Mouse (Mus musculus): ENCODE data around the gene Hmcn1. TPM values are rescaled to one million over a fixed set of nuclear protein-coding genes. Genes with fewer than 3 reads are reported as not detected.
A peak's percentile ranks its signal among the peaks of the same experiment; 100 is the strongest.

Gene Hmcn1
- total RNA-seq (2022): 1 to 10 TPM; 6.5 to 8.5 (median 6.9) TPM

DNA sequence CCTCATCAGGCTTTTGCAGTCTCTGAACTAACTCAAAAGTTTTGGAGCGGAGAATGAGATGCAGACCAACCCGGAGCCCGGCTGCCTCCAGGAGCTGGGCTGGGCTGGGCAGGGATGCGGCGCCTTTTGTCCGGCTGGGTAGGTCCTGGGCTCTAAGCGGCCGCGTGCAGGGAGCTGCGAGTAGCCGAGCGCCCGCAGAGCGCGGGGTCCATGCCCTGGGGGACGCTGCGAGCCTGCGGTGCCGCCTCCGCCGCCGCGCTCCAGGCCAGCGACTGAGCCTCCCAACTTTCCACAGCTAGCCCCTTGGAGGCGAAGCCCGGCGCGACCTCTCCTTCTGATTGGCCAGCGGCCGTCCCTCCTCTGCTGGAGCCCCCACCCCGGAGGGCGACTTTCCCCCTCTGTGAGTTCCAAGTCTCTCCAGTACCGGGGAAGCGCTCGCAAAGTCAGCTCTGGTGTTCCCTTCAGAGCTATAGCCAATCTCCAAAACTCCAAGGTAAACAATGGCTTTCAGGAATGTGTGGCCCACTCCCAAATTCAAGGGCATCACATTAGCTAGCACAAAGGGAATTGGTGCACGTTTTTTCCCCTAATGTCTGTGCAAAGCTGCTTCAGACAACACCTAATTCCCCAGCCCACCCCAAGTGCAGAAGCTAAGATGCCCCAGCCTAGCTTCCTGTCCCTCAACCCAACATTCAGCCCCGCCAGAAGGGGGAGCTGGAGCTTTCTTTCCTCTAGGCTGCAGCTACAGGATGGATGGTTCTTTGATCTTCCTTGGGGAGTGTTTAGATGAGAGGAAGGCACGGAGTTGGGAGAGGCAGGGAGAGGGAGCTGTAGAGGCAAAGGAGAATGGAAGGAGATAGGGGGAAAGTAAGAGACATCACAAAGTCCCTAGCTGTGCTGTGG lies at the start of gene Hmcn1:
Hmcn1 (minus strand) TSS at position 274 of the 903 bp plus-strand sequence.
- peak in 1 of 2 experiments; percentile 14 for DNase-seq (ENCODE audit: low spot score in 2 of 2)

DNA sequence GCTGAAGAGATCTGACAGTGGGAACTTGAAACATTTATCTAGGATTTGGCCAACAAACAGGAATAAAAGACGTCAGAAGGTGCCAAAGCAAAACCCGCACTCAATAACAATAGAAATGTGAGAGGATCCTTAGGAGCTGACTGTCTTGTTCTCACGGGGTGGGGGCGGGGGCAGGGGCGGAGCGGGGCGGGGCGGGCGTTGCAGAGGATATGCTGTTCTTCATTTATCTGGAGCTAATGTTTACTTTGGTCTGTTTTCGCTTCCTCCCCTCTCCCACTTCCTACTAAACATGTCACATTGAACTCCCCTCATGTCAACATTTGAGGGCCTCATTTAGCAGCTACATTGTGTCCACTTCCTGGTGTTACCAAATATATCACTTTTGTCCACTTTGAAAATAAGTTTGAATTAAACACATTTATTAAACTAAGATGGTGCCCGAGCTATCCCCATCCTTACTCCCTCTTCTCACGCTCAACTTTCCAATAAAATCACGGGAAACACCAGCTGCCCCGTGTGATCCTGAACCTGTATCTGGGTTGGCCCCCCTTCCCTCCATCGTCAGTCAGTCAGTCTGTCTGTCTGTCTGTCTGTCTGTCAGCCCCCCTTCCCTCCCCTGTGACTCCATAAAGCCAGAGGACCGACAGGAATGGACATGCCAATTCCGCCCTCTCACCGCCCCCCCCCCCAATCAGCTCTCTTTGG lies 47.9 kb upstream of the Hmcn1 start:
- DNase-seq (ENCODE audit: low spot score in 2 of 2): no peak

DNA sequence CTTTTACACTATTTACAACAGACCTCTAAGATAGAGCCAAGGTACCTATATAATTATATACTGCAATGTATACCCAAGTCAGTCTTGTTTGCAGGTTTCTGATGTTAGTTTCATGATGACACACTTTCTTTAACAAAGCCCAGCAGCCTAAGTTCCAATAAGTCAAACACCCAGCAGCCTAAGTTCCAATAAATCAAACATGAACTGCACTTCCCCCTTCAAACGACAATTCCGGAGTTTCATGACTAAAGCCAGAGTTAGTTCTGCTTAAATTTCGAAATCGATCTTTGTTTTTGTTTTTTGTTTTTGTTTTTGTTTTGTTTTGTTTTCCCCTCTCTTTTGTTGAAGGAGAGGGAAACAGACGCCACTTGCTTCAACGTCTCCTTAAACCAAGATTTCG lies 47.1 kb upstream of the Hmcn1 start:
- no peak for DNase-seq (ENCODE audit: low spot score in 2 of 2)

DNA sequence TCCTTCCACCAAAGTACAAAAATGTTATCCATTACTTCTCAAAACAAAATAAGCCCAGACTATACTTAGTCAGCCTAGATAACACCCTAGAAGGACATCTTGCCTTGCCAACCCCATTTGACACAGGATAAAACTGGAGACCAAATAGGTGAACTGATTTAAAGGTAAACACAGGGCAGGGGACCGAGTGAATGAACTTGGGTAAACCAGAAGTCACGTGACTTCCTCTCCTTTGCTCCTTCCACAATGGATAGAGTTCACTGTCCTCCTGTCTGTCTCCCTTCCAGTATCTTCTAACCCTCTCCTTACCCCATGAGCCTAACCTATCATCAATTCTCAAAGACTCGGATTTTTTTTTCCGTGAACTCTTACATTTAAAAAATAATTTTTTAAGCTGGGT lies 46.0 kb upstream of the Hmcn1 start:
- DNase-seq (ENCODE audit: low spot score in 2 of 2): no peak

DNA sequence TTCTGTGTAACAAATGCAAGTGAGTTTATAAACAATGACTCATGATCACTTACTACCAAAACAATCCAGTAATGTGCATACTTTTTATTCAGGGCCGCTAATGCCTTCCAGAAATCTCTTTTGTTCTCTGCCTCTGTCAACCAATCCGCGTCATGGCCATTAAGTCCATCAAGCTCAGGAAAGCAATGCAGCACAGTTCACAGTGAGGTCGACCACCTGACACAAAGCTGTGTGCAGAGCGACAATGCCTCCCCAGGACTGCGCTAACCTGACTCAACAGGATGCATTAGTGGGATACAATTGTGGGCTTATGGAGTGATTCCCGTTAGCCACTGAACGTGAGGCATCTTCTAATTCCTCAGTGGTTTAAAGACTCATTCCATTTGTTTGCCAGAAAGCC lies 45.3 kb upstream of the Hmcn1 start:
- DNase-seq (ENCODE audit: low spot score in 2 of 2): no peak

DNA sequence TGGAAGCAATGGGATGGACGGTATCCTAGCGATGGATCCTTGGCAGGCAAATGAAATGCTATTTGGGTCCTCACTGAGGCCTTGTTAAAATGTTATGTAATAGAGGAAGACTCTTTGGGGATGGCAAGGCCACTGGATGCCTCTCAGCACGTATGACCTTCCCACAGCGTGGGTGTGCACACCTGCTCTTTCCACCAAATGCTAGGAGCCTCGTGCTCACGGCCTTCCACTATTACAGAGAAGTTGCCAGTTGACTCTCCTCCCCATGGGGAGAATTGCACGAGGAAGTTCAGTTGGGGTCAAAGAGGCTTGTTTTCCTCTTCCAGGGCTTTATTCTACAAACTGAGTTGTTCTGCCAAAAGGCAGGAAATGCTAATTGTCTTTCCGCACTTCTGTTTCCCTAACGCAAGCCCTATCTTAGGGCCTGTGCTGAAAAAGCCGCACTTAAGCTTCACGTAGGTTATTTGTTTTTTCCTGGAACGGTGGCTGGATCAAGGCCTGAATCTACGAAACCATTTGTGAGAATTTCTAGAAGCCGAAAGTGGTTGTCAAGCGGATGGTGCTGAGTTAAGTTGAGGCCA lies 43.3 kb upstream of the Hmcn1 start:
- DNase-seq (ENCODE audit: low spot score in 2 of 2): no peak

DNA sequence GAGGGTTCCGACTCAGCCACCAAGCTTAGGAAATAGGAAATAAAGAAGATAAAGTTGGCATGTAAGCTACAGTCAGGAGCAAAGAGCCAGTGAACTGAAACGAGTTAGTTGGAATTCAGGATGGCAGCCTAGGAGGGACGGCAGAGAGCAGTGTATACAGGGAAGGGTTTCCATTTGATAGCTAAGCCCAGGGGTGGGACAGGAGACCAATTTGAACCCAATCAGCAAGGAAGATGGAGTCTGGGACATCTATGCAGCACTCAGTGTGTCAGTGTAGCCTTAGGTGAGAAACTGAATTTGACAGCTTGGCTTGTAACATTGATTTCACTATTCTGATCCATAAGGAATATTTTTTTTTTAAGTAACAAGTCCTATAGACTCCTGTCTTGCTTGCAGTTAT lies 42.5 kb upstream of the Hmcn1 start:
- no peak for DNase-seq (ENCODE audit: low spot score in 2 of 2)

DNA sequence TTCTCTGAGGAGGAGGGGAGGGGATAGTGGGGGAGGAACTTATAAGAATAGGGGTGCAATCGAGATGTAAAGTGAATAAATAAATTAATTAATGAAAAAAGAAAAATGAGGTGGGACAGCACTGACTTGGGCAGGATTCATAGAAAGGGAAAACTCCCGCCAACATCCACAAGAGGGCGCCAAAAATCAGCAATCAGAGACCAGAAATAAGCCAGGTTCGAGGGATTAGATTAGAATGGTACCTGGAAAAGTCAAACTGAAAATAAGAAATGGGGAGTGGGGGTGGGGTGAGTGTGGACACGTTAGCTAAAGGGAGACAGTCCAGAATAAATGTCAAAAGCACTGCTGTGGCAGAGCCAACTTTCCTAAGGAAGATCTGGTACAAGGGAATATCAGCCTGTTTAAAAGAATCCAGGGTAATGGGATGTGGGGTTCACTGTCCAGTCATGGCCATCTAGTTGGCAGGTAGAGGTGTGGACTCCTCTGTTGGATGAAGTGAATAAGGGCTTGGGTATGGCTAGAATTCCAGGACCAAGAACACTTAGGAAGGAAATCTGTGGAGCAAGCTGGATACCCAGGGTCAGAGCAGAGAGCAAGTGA lies 41.9 kb upstream of the Hmcn1 start:
- peak; percentile 27 to 31 for DNase-seq (ENCODE audit: low spot score in 2 of 2)

DNA sequence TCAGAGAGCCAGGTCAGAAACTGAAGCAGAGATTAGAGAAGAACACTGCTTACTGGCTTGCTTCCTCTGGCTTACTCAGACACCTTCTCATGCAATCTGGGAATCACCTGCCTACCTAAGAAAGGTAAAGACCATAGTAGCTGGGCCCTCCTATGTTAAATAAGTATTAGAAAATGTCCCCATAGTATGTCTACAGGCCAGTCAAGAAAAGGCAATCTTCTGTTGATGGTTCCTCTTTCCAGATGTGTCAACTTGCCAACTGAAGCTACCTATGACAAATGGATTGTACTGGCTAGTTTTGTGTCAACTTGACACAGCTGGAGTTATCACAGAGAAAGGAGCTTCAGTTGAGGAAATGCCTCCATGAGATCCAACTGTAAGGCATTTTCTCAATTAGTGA lies 40.1 kb upstream of the Hmcn1 start:
- no peak for DNase-seq (ENCODE audit: low spot score in 2 of 2)

DNA sequence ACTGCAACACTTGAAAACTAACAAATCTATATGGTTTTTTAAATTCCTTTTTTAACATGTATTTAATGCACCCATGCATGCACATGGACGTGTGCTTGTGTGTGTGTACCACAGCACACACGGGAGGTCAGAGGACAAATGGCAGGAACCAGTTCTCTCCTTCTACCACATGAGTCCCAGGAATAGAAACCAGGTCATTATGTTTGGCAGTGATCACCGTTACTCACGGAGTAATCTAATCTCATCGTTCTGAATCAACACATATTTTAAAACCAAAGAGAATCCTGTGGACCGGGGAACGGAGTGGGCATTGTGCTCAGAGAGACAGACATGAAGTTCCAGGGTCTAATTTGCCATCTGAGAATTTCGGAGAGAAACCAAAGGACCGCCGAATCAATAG lies 38.3 kb upstream of the Hmcn1 start:
- DNase-seq (ENCODE audit: low spot score in 2 of 2): peak in 1 of 2 experiments; percentile 11

DNA sequence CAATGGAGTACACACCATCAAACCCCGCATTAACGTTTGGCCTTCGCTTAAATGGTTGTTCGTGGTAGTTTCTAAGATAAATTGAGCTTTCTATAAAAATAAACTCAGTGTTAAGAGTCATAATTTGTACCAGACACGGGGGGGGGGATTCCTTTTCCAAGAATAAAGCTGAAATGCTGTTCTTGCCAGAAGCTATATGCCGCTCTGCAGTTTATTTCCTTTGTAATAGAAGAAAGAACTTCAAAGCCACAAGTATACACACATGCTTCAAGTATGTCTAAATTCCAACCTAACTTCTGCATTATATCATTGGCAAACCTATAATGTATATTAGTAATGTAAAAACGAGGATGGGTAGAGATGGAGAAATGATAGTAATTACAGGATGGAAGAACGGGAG lies 37.9 kb upstream of the Hmcn1 start:
- DNase-seq (ENCODE audit: low spot score in 2 of 2): no peak

DNA sequence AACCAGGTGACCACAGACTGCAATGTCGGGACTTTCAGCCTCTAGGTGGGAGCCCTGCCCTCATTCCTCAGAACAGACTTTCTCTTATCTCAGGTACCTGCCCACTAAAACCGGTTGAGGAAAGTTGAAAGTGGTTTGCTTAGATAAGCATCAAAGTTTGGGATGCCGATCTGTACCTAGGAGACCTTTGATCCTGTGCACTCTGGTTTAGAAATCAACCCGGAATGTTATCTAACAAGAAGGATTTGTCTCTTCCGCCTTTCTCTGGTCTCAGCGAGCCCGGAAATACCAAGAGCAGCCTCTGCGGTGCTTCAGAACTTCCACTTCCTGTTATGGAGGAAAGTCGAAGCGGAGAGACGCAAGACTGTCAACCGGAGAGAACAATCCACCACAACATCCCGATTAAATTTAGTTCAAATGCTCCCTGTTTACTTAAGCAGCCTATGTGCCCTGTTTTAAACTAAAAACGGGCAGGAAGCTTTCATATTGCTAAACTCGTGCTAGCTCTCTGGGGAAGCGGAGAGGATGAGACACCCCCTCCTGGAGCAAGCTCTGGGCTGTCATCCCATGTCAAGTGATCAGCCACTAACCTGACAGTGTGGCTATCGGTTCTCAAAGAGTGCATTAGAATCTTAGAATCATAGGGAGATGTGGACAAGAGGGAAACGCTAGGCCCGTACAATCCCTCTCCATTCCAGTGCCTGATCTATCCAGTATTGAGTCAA lies 32.0 kb upstream of the Hmcn1 start:
- no peak for DNase-seq (ENCODE audit: low spot score in 2 of 2)

DNA sequence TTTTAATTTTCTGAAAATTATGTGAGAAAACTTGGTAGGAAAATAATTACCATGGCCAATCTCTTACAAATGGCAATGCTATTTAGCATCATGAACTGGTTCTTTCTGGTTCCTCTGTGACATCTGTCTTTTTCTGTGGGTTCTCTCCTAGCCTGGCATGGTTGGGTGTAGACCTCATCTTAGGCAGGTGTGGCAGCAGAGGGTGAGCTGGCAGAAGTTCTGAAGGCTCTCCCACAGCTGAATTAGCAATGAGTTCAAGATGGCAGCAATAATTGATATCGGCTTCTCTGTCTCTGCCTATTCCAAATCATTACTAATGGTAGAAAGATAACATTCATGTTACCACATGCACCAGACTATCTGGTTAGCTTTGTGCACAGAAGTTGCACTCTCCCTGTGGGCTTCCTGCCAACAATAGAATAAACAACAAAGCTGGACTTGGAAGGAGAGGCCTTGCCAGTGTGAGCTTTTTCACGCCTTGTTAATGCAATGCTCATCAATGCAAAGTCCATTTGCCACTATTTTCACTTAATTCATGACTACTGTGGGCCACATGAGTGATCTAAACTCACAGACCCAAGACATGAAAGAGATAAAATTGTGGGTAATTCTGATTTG lies 26.1 kb upstream of the Hmcn1 start:
- DNase-seq (ENCODE audit: low spot score in 2 of 2): no peak

DNA sequence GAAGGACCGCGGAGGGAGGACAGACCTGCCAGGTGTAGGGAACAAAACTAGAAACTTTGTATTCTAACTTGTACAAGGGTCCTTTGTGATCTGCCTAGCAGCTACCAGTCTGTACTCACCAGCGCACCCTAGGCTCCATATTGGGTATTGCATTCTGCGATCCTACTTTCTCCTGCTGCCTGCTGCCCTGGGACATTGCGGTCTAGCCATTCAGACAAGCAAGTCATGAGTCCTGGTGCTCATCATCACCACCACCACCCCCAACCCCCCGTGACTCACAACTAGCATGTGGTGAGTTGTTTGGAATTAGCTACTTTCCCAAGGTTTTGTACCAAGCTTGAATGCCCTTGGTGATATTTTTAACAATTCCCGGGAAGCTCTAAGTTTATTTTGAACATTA lies 17.8 kb upstream of the Hmcn1 start:
- peak; percentile 15 to 21 for DNase-seq (ENCODE audit: low spot score in 2 of 2)

DNA sequence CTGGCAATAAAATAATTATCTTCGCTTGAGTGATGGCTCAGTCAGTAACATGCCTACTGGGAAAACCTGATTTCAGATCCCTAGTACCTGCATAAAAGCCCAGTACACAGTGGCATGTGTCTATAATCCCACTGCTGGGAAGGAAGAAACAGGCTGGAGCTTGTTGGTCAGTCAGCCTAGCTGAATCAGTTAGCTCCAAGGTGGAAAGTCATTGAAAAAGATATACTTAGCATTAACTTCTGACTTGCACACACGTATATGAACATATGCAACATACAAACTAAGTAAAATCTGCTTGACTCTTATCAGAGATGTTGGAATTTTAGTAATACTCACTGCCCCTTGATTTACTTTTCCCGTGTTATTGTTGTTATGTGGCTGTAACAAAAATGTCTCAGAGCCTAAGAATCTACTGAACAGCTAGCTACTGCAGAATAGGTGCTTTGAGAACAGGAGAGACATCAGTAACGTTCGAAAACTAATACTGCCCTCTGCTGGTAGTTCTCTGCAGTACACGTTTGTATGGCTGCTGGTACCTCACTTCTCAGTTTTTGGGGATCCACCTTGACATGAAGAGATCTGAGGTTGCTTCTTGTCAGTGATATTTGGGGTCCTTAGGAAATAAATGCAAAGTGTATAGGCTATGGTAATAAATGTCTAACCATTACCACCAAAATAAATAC lies 16.0 kb upstream of the Hmcn1 start:
- DNase-seq (ENCODE audit: low spot score in 2 of 2): peak in 1 of 2 experiments; percentile 17

DNA sequence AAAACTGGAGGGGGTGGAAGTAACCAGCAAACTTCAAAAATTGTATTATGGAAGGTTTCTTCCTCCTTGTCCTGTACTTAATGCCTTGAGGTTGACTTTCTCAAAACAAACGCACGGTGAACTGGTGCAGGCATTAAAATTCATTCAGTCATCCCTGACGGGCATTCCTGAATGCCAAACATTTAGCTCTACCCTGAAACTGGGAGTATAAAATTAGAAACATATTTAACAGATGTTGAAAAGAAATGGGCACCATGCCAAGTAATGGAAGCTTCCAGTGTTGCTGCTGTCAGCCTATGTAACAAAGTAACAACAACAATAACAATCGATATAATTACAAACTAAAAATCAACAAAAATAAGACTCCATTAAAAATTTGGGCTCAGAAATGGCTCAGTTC lies 14.5 kb upstream of the Hmcn1 start:
- DNase-seq (ENCODE audit: low spot score in 2 of 2): no peak

DNA sequence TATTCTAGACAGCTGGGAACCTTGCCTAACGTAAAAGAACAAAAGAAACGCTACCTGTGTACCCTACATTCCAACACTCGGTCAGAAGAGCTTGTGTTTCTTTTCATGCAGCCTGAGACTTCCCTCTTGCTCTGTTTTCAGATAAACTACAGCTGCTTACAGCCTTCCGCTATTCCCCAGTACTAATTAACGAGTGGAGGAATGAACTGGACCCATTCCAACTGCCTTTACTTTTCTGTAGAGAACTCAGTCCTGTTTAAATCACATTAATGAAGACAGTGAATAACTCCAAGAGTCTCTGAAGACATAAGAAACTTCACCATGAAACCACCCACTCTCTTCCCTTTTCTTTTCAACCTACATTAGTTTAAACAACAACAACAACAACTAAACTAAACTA lies 10.8 kb upstream of the Hmcn1 start:
- no peak for DNase-seq (ENCODE audit: low spot score in 2 of 2)

DNA sequence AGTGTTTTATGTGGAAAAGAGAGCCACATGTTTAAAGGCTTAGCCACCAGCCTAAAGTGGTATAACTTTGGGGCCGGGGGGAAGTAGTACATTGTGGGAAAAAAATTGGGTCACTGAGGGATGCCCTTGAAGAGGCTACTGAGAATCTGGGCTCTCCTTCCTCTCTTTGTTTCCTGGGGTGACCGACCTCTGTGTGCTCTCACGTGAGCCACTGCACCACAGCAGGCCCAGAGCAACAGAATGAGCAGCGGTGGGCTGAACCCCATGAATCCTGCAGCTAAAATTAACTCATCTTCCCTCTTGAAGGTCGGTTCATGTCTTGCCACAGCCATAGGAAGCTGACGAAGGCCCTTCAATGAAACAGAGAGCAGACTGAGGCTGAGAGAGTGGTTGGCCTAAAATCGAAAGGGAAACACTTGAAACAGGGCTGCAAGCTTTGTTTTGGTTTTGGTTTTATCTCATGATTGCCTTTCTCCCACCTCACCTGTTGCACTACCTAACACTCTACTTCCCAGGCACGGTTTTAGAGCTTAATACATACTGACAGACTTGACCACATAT lies 8.7 kb upstream of the Hmcn1 start:
- no peak for DNase-seq (ENCODE audit: low spot score in 2 of 2)

DNA sequence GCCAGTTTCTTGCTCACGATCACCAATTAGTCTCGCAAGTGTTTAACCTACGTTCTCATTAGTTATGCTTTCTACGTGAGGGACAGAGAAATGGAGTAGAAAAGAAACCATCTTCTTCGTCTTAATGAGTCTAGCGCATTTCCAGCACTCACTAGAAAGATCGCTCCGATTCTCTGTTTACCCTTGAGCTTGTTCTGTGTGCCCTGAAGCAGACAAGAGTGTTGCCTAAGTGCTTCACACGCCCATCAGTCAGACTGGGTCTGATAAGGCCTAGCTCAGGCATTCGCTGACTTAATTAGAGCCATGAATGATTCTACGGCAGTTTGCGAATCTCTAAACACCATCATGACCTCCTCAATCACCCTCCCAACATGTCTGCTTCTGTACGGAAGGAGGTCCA lies 7.5 kb upstream of the Hmcn1 start:
- DNase-seq (ENCODE audit: low spot score in 2 of 2): no peak

DNA sequence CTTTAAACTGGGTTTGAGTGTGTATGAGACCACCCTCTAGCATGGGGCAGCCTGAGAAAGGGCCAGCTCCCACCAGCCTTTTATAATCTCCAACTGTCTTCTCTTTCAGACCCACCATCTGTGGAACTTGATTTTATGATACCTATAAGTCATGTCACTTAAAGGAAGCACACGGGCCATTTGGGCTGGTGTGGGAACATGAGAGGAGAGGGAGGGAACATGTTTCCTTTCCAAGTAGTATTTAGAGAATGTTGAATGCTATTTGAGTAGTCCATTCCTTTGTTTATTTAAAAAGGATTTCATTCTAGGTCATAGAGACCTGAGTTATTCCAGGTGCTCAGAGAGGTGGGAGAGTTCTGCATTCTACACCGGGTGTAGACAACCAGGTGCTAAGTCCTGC lies 1.4 kb upstream of the Hmcn1 start:
- DNase-seq (ENCODE audit: low spot score in 2 of 2): no peak
